Mouse (Mus musculus) midbrain, embryonic 12.5 days (tissue): ENCODE results near the gene Gramd1c. TPM values are rescaled to one million over a fixed set of nuclear protein-coding genes. Genes with fewer than 3 reads are reported as not detected.

Experiments
- ATAC-seq: fragments of 200-750 bp; cut with Nextera tagmentation; 2 replicates; pipeline ENCODE4 v1.8.0; 2017; ENCODE audit warnings: low read depth, moderate TSS enrichment, moderate library complexity; ENCODE audit not compliant: low FRiP score
- H3K27ac ChIP-seq: fragments of 300-500 bp; sonication (generic); replicated peaks from 2 replicates; pipeline ENCODE4 v1.5.1; 2016; ENCODE audit warnings: mild to moderate bottlenecking
- H3K27me3 ChIP-seq: fragments of 300-500 bp; sonication (generic); 2 replicates; pipeline ENCODE4 v1.6.1; 2016; ENCODE audit warnings: mild to moderate bottlenecking
- H3K36me3 ChIP-seq: fragments of 300-500 bp; sonication (generic); 2 replicates; pipeline ENCODE4 v1.6.1; 2016
- H3K4me1 ChIP-seq: fragments of 300-500 bp; sonication (generic); 2 replicates; pipeline ENCODE4 v1.6.1; 2016
- H3K4me2 ChIP-seq: fragments of 300-500 bp; sonication (generic); replicated peaks from 2 replicates; pipeline ENCODE4 v1.6.1; 2016; ENCODE audit warnings: mild to moderate bottlenecking, moderate library complexity
- H3K4me3 ChIP-seq: fragments of 300-500 bp; sonication (generic); 2 replicates; pipeline ENCODE4 v1.5.1; 2016; ENCODE audit warnings: mild to moderate bottlenecking
- H3K9ac ChIP-seq: fragments of 300-500 bp; sonication (generic); replicated peaks from 2 replicates; pipeline ENCODE4 v1.6.1; 2016; ENCODE audit warnings: mild to moderate bottlenecking, moderate library complexity
- H3K9me3 ChIP-seq: fragments of 300-500 bp; sonication (generic); 2 replicates; pipeline ENCODE4 v1.6.1; 2016; ENCODE audit warnings: mild to moderate bottlenecking
- WGBS: fragments of 180-500 bp; shearing (Covaris S2); methylation state at CpG from one replicate; pipeline ENCODE4 v1.1.7; 2016; 5-methylcytosine and 5-hydroxymethylcytosine counted together
- microRNA-seq: library from miRNA; unstranded; fragments of <30 nt; microRNA quantifications from one replicate; pipeline ENCODE4, GENCODE M21; 2017
- polyA plus RNA-seq: library from polyadenylated mRNA; unstranded; fragments of >200 nt; fragmentation: Nextera tagmentation; extraction: Ambion mirVana; gene quantifications from 2 replicates; pipeline ENCODE4 v1.2.1, GENCODE M21; 2016

Gramd1c gene
- polyA plus RNA-seq, 1 experiment from 2014 or later: 4.2 TPM

GRCm38 (mm10) chr16:43940846-43941245, 122.3 kb downstream of the Gramd1c start:
- Histone ChIP-seq H3K4me1 (no peaks in the 10 kb centered on the region), H3K4me3 (no peak overlapping the region), H3K27ac (no peak overlapping the region), H3K9me3 (no peaks in the 10 kb centered on the region), H3K4me2 (no peak overlapping the region), H3K27me3 (no peaks in the 10 kb centered on the region), H3K9ac (no peak overlapping the region), H3K36me3 (no peaks in the 10 kb centered on the region)
- no peak for ATAC-seq
- 91% methylated on average over 4 of the region's 4 CpGs for WGBS

- H3K27ac ChIP-seq: no peak overlapping the region
- H3K9ac ChIP-seq: no peak overlapping the region
- H3K4me3 ChIP-seq: no peak overlapping the region
- H3K4me2 ChIP-seq: no peak overlapping the region
- no peak for ATAC-seq
- H3K4me1 ChIP-seq: no peaks in the 10 kb centered on the region
- 81% methylated on average over 3 of the region's 3 CpGs for WGBS
- H3K36me3 ChIP-seq: 0 out of 2 replicates have a peak, but pooled peaks cover 3% of the 10 kb centered on the region
- no peaks in the 10 kb centered on the region for H3K27me3 ChIP-seq
- H3K9me3 ChIP-seq: no peaks in the 10 kb centered on the region
Observed at GRCm38 (mm10) chr16:43935892-43936291, 127.3 kb downstream of the Gramd1c start.

- no peaks in the 10 kb centered on the region for H3K27me3 ChIP-seq
Observed at GRCm38 (mm10) chr16:43935367-43935766, 127.8 kb downstream of the Gramd1c start.

GRCm38 (mm10) chr16:43934856-43935255, 128.3 kb downstream of the Gramd1c start:
- no peak overlapping the region for H3K4me3 ChIP-seq
- no peak overlapping the region for H3K27ac ChIP-seq
- H3K4me2 ChIP-seq: no peak overlapping the region
- H3K9ac ChIP-seq: no peak overlapping the region
- H3K27me3 ChIP-seq: no peaks in the 10 kb centered on the region
- H3K9me3 ChIP-seq: no peaks in the 10 kb centered on the region
- ATAC-seq: no peak
- H3K4me1 ChIP-seq: no peaks in the 10 kb centered on the region
- 0 out of 2 replicates have a peak, but pooled peaks cover 3% of the 10 kb centered on the region for H3K36me3 ChIP-seq
- 91% methylated on average over 8 of the region's 8 CpGs for WGBS

More at GRCm38 (mm10) chr16:43935367-43935766, 127.8 kb downstream of the Gramd1c start:
- H3K9me3 ChIP-seq: no peaks in the 10 kb centered on the region
- H3K27ac ChIP-seq: no peak overlapping the region
- H3K4me3 ChIP-seq: no peak overlapping the region
- no peak overlapping the region for H3K9ac ChIP-seq
- no peak for ATAC-seq
- WGBS: 80% methylated on average over 3 of the region's 3 CpGs
- H3K36me3 ChIP-seq: 0 out of 2 replicates have a peak, but pooled peaks cover 3% of the 10 kb centered on the region
- no peak overlapping the region for H3K4me2 ChIP-seq
- no peaks in the 10 kb centered on the region for H3K4me1 ChIP-seq

- ATAC-seq: no peak
- 0 out of 2 replicates have a peak, but pooled peaks cover 3% of the 10 kb centered on the region for H3K36me3 ChIP-seq
- no peaks in the 10 kb centered on the region for H3K9me3 ChIP-seq
- H3K4me2 ChIP-seq: no peak overlapping the region
- no peak overlapping the region for H3K27ac ChIP-seq
- H3K4me1 ChIP-seq: no peaks in the 10 kb centered on the region
- H3K4me3 ChIP-seq: no peak overlapping the region
- WGBS: 85% methylated on average over 6 of the region's 6 CpGs
- H3K9ac ChIP-seq: no peak overlapping the region
- H3K27me3 ChIP-seq: no peaks in the 10 kb centered on the region
Observed at GRCm38 (mm10) chr16:43933041-43933440, 130.1 kb downstream of the Gramd1c start.

GRCm38 (mm10) chr16:43932319-43932718, 130.8 kb downstream of the Gramd1c start:
- ATAC-seq: no peak
- Histone ChIP-seq H3K9ac (no peak overlapping the region), H3K9me3 (no peaks in the 10 kb centered on the region), H3K4me3 (no peak overlapping the region), H3K27ac (no peak overlapping the region), H3K4me1 (no peaks in the 10 kb centered on the region), H3K4me2 (no peak overlapping the region), H3K36me3 (0 out of 2 replicates have a peak, but pooled peaks cover 3% of the 10 kb centered on the region), H3K27me3 (no peaks in the 10 kb centered on the region)
- 91% methylated on average over 7 of the region's 7 CpGs for WGBS

GRCm38 (mm10) chr16:43931502-43931901, 131.6 kb downstream of the Gramd1c start:
- Histone ChIP-seq H3K9me3 (no peaks in the 10 kb centered on the region), H3K4me2 (no peak overlapping the region), H3K9ac (no peak overlapping the region), H3K36me3 (0 out of 2 replicates have a peak, but pooled peaks cover 3% of the 10 kb centered on the region), H3K27ac (no peak overlapping the region), H3K27me3 (no peaks in the 10 kb centered on the region), H3K4me1 (no peaks in the 10 kb centered on the region), H3K4me3 (no peak overlapping the region)
- WGBS: 75% methylated on average over 3 of the region's 3 CpGs
- no peak for ATAC-seq

GRCm38 (mm10) chr16:43930577-43930976, 132.6 kb downstream of the Gramd1c start:
- Histone ChIP-seq H3K9ac (no peak overlapping the region), H3K27ac (no peak overlapping the region), H3K4me1 (no peaks in the 10 kb centered on the region), H3K27me3 (no peaks in the 10 kb centered on the region), H3K4me2 (no peak overlapping the region), H3K4me3 (no peak overlapping the region), H3K9me3 (no peaks in the 10 kb centered on the region), H3K36me3 (0 out of 2 replicates have a peak, but pooled peaks cover 3% of the 10 kb centered on the region)
- ATAC-seq: no peak

Small RNA genes within 50 kb of the gene (microRNA-seq; reads per million reads assigned to microRNA genes)
- gene Mir3470b: not detected

Other genes with a start within 250 kb of the Gramd1c start
- 14.8 and 16.7 TPM in 2 replicates for gene Ccdc191, start 173.5 kb downstream of the Gramd1c start, polyA plus RNA-seq
- gene Qtrt2, start 136.5 kb downstream of the Gramd1c start, polyA plus RNA-seq: 29.3 and 30.3 TPM in 2 replicates
- gene Zdhhc23, start 83.6 kb downstream of the Gramd1c start, polyA plus RNA-seq: 0.60 and 0.75 TPM in 2 replicates
- gene Atp6v1a, start 76.4 kb upstream of the Gramd1c start, polyA plus RNA-seq: 54.6 and 59.8 TPM in 2 replicates
- gene Naa50, start 76.5 kb upstream of the Gramd1c start, polyA plus RNA-seq: 101 and 106 TPM in 2 replicates
- gene Usf3, start 109.9 kb upstream of the Gramd1c start, polyA plus RNA-seq: 4.1 TPM in 2 replicates